Mouse (Mus musculus): ENCODE results near the gene Abca4.

Gene Abca4

DNA sequence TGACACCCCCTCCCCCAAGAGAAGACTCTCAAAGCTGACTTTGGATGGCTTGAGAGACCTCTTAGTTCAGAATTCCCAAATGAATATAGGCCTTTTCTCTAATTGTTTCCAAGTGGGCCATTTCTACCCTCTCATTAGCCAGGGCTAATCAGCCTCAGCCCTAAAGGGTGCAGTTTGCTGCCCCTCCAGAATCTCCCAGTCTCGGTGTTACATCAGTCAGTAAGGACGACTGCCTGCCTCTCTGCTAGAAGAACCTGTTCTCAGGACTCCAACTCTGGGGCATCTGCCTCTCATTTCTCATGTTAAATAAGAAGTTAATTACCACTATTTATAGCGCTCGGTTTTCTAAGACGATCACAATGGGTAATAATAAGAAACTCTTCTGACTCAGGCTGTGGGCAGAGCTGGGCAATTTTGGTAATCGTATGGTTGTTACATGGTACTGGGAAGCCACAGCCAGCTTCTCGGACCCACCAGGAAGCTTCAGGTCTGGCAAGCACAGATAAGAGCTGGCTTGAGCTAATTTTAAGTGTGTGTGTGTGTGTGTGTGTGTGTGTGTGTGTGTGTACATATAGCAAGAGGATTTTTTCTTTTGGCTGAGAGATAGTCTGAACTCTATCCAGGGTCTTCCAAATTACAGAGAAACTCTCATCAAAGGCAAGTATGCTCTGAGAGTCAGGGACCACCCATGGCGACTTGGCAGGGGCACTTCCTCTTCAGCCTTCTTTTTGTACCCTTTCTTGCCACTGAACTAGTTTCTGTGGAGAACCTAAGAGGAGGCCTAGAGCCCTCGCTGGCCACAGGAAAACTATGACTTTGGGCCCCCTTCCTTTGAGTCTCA, 67.1 kb downstream of the Abca4 start:
- DNase-seq, result no peak

DNA sequence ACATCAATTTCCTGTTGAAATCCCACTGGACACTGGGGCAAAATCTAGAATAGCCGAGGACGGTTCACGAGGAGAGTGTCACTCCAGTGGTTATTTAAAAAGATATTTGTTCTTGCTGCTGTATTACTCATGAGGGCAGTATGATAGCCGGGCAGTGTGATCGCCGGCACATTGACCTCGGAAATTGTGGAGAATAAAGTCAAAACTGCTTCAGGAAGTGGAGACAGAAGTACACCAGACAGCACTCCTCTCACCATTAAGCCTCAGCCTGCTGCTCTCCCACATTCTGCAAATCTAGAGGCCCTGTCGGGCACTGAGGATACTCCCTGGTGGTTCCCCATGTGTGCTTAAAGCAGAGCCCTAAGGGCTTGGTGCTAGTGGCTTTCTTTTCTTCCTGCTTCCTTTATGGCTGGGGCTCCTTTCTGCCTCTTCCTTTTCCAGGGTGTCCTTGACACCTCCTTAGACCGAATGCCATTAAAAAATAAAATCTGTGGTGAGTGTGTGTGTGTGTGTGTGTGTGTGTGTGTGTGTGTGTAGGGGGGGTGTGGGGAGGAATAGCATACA, 74.5 kb downstream of the Abca4 start:
- DNase-seq, result no peak

GRCm38 (mm10) chr3:122119733-122120132, 75.5 kb downstream of the Abca4 start:
- no peak for DNase-seq

DNA sequence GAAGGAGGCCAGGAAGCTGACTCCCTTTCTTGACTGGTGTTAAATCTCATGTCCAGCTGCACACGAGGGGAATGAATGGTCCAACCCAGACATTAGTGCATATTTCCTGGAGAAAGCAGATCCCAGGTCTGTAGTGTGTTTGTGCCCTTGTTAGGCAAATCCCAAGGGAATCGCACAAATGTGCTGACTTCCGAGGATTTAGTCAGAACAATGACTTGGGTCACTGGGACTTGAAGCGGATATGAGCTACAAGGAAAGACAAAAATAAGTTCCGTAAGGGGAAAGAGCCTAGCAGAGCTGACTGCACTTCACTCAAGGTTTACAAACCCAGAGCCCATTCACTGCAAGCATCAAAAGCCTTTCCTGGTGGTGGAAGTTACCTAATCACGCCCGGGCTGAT, 76.0 kb downstream of the Abca4 start:
- DNase-seq, result no peak

- peak; percentile 47 to 52 for DNase-seq
Measured at GRCm38 (mm10) chr3:122122127-122122663, 78.0 kb downstream of the Abca4 start.

DNA sequence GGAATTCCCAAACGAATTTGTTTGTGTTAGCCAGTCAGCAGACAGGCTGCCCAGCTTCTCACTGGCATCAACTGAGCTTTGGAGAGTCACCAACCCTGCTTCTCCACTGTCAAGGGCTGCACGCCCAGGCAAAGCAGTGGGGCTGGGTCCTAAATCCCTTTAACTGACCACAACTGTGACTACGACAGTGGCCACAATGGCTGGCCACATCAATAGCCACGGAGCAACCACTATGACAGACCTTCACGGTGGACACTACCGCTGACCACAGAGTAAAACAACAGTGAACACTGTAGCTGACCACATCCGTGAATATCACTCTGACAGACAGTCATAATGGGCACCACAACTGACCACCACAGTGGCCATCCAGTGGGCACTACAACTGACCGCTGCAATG, 78.6 kb downstream of the Abca4 start:
- no peak for DNase-seq

GRCm38 (mm10) chr3:122128999-122129493, 84.8 kb downstream of the Abca4 start:
- no peak for DNase-seq

DNA sequence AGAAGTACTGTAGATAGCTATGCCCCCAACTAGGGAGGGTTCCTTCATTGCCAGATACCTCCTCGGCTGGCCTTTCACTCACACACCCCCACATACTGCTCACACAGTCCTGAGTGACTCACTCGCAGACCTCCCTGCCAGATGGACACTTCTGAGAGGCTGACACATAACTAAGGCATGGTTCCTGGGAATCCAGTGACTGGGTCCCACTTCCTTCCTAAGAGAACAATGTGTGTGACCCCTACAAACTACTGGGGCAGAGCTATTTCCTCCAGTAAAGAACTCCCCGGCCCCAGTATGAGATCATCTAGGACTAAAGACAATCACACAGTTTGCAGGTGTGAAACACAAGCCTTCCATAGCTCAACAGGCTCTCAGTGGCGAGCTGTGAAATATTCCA, 86.5 kb downstream of the Abca4 start:
- no peak for DNase-seq

DNA sequence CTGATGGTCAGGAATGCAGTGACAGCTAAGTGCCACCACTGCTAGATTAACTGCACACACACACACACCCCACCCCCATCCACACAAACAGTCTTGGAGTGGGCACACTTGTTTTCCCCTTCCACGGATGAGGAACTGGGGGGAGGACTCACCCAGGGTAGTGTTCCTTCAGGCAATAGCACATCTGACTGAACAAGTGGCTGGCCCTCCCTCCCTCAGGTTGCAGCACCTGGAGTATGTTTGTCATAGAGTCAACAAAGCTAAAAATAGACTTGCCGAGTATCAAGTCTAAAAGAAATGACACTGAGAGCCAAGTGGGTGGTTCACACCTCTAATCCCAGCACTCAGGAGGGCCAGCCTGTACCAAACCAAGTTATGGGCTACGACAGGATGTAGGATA, 87.4 kb downstream of the Abca4 start:
- DNase-seq, result no peak

- DNase-seq, result no peak
Measured at GRCm38 (mm10) chr3:122133255-122133654, 89.0 kb downstream of the Abca4 start.

GRCm38 (mm10) chr3:122133840-122134239, 89.6 kb downstream of the Abca4 start:
- DNase-seq, result no peak

DNA sequence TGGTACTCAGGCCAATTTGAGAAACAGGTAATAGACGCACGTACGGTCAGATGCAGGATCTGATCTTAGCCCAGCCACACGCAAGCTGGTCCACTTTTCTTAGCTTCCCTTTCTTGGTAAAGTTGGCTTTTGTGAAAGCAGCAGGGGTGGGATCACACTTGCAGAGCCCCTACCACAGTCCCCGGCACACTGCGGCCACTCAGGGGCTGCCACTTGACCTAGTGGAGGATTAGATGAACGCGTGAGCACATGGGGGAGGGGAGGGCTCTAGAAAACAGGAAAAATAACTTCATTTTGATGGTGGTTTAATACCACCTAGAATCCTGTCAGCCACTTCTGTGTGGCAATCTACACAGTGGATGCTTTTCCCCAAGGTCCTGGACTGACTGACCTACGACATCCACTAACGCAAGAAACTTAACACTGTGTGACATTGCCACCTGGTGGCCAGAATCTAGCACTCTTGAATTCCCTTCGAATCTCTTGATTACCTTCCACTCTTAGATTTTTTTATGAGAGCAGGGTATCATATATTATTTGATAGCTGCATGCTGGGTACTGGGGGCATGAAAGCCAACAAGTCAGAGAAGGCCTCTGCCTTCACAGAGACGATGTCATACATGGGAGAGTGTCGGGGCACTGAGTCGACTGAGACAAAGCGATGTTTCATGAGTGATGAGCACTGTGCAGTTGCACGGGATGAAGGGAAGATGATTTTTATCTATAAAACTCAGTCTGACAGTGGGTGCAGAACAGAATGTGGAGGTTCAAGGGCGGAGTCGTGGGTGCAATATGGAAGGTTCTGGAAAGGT, 96.6 kb downstream of the Abca4 start:
- DNase-seq, result no peak

DNA sequence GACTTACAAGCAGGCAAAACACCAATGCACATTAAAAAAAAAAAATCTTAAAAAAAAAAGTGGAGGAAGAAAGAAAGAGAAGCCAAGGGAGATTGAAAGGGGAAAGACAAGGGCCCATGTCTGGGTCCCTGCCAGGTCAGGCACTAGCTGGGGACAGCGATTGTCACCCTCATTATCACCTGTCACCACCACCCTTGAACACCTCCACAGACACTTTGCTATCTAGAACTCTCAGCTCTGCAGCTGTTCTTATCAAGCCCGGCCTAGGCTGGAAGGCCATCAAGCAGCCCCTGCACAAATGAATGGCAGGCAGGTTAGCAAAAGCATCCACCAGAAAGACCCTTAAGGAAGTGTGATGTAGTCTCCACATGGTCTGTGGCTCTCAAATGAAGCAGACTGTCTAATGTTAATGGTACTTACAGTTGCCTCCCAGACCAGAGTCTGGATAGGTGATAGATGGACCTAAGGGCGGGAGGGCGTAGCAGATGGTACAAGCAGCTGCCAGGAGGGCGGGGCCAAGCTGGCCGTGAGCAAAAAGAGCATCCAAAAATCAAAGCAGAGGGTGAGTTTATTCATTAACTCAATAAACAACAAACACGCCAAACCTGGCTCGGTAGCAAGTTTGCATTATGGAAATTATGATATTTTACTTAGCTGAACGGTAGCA, 98.1 kb downstream of the Abca4 start:
- DNase-seq, result no peak

DNA sequence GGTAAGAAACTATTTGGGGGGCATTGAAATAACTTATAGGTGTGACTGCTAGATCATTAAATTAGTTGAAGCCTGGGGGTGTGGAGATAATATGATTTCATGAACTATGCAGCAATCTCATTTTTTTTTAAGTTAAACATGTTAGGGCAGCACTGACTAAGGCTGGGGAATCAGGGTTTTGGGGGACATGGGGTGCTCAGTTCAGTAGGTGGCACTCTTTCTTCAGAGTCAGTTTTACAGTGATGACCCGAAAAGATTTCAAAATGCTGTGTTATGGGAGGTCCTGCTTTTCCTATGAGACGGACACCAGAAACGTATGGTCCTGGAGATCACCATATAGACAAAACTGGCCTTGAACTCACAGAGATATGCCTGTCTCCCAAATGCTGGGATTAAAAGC, 99.2 kb downstream of the Abca4 start:
- DNase-seq, result no peak

DNA sequence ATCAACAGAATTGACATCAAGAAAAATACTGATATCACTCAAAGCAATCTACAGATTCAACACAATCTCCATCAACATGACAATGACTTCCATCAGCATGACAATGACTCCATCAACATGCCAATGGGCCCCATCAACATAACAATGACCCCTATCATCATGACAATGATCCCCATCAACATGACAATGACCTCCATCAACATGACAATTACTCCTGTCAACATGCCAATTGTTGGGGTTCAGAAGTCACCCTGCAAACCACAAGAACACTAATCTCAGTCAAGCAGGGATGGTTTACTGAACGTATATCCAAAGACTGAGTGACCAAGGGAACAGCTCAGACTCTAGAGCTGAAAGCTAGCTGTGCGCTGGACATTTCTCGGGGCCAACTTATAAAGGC, 101.2 kb downstream of the Abca4 start:
- no peak for DNase-seq

- no peak for DNase-seq
Measured at GRCm38 (mm10) chr3:122150836-122151235, 106.6 kb downstream of the Abca4 start.

- DNase-seq, result no peak
Measured at GRCm38 (mm10) chr3:122152431-122152830, 108.2 kb downstream of the Abca4 start.

- no peak for DNase-seq
Measured at GRCm38 (mm10) chr3:122154080-122154479, 109.8 kb downstream of the Abca4 start.

DNA sequence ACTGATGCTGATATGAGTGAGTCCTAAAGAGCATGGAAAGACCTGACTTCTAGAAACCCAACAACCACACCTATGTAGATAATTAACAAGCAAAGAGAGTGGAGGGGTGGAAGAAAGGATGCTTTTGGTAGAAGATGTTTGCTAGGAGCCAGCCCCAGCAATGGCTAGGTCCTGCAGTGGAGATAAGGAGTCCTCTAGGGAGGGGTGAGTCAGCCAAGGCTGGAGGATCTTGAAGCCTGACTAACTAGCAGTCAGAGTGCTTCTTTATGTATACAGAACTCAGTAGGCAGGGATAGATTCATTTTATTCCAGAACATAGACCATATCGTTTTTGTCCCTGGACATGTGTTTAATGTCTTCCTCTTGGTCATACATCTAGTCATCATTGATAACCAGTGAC, 115.2 kb downstream of the Abca4 start:
- no peak for DNase-seq

GRCm38 (mm10) chr3:122169616-122170178, 125.5 kb downstream of the Abca4 start:
- peak in 1 of 2 experiments; percentile 15 for DNase-seq

GRCm38 (mm10) chr3:122170621-122171309, 126.5 kb downstream of the Abca4 start:
- no peak for DNase-seq
